Mouse (Mus musculus) neural tube, embryonic 12.5 days (tissue): ENCODE data around the gene Adamts5. TPM values are rescaled to one million over a fixed set of nuclear protein-coding genes. Genes with fewer than 3 reads are reported as not detected.

Source experiments
- ATAC-seq: fragments of 200-750 bp; cut with Nextera tagmentation; 2 replicates; pipeline ENCODE4 v1.8.0; 2017; ENCODE audit warnings: low read depth, mild to moderate bottlenecking, moderate TSS enrichment, moderate library complexity; ENCODE audit not compliant: low FRiP score
- H3K27ac ChIP-seq: fragments of 300-500 bp; sonication (generic); 2 replicates; pipeline ENCODE4 v1.5.1; 2016
- H3K27me3 ChIP-seq: fragments of 300-500 bp; sonication (generic); replicated peaks from 2 replicates; pipeline ENCODE4 v1.6.1; 2016; ENCODE audit warnings: mild to moderate bottlenecking
- H3K36me3 ChIP-seq: fragments of 300-500 bp; sonication (generic); 2 replicates; pipeline ENCODE4 v1.6.1; 2016; ENCODE audit warnings: mild to moderate bottlenecking
- H3K4me1 ChIP-seq: fragments of 300-500 bp; sonication (generic); 2 replicates; pipeline ENCODE4 v1.6.1; 2016
- H3K4me2 ChIP-seq: fragments of 300-500 bp; sonication (generic); replicated peaks from 2 replicates; pipeline ENCODE4 v1.6.1; 2016; ENCODE audit warnings: mild to moderate bottlenecking
- H3K4me3 ChIP-seq: fragments of 300-500 bp; sonication (generic); 2 replicates; pipeline ENCODE4 v1.5.1; 2016
- H3K9ac ChIP-seq: fragments of 300-500 bp; sonication (generic); 2 replicates; pipeline ENCODE4 v1.6.1; 2016; ENCODE audit warnings: mild to moderate bottlenecking
- H3K9me3 ChIP-seq: fragments of 300-500 bp; sonication (generic); 2 replicates; pipeline ENCODE4 v1.6.1; 2016; ENCODE audit warnings: mild to moderate bottlenecking
- WGBS: fragments of 180-500 bp; shearing (Covaris S2); methylation state at CpG from one replicate; pipeline ENCODE4 v1.1.7; 2016; 5-methylcytosine and 5-hydroxymethylcytosine counted together
- polyA plus RNA-seq: library from polyadenylated mRNA; unstranded; fragments of >200 nt; fragmentation: Nextera tagmentation; extraction: Ambion mirVana; gene quantifications from 2 replicates; pipeline ENCODE4 v1.2.1, GENCODE M21; 2016

Gene Adamts5
- polyA plus RNA-seq, 1 experiment from 2014 or later: 3.4 TPM

DNA sequence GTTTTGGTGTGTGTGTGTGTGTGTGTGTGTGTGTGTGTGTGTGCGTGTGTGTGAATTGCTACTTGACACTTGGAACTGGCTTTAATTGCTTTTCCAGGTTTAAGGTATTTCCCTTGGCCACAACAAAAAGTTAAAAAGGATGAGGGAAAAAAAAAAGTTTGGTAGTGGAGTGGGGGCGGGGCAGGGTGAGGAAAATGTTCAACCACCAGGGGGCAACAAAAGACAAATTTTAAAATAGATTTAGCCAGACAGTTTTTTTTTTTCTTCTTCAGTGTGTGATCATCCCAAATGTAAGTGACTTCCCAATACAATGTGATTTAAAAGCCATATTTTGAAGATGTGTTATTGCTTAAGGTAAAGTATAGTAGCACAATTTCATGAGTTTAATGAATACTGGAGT lies 94.0 kb downstream of the Adamts5 start:
- Histone ChIP-seq H3K4me3 (no peak overlapping the region), H3K4me1 (peaks cover 9% of the 10 kb centered on the region; the same call in 1 of the 2 replicates), H3K27me3 (no peaks in the 10 kb centered on the region), H3K36me3 (no peaks in the 10 kb centered on the region), H3K27ac (no peak overlapping the region), H3K9me3 (no peaks in the 10 kb centered on the region), H3K4me2 (no peak overlapping the region; the same call in 1 of the 2 replicates), H3K9ac (no peak overlapping the region)
- WGBS: 26% methylated on average over 2 of the region's 2 CpGs
- no peak for ATAC-seq

GRCm38 (mm10) chr16:85807072-85807471 lies 94.6 kb downstream of the Adamts5 start:
- no peak for ATAC-seq
- 24% methylated on average over 3 of the region's 3 CpGs for WGBS
- Histone ChIP-seq H3K4me1 (peaks cover 12% of the 10 kb centered on the region), H3K4me2 (no peak overlapping the region; the same call in 1 of the 2 replicates), H3K36me3 (no peaks in the 10 kb centered on the region), H3K9me3 (no peaks in the 10 kb centered on the region), H3K27ac (no peak overlapping the region), H3K27me3 (no peaks in the 10 kb centered on the region), H3K4me3 (no peak overlapping the region), H3K9ac (no peak overlapping the region)

Other genes starting within 250 kb of the Adamts5 start
- gene Adamts1, start 98.7 kb downstream of the Adamts5 start, polyA plus RNA-seq: 14.8 and 16.0 TPM in 2 replicates